Mouse (Mus musculus): ENCODE results near the gene Tspan8. TPM values are rescaled to one million over a fixed set of nuclear protein-coding genes. Genes with fewer than 3 reads are reported as not detected.

The Tspan8 gene
- polyA plus RNA-seq, 1 experiment from 2014 or later: 3.1 TPM

Other genes with a start within 250 kb of the Tspan8 start
- gene A930009A15Rik, start 246.8 kb upstream of the Tspan8 start, polyA plus RNA-seq (2016; fragmentation: Nextera tagmentation; extraction: Ambion mirVana): not detected in 2 replicates
- 0.59 and 0.65 TPM in 2 replicates for gene Lgr5, start 229.1 kb upstream of the Tspan8 start, polyA plus RNA-seq (2016; fragmentation: Nextera tagmentation; extraction: Ambion mirVana)
- 0.80 and 1.0 TPM in 2 replicates for gene Ptprr, start 201.4 kb downstream of the Tspan8 start, polyA plus RNA-seq (2016; fragmentation: Nextera tagmentation; extraction: Ambion mirVana)

Measured in heart, embryonic 12.5 days (tissue).